Mouse (Mus musculus): Measurements from ENCODE around the gene Srd5a2. TPM values are rescaled to one million over a fixed set of nuclear protein-coding genes. Genes with fewer than 3 reads are reported as not detected.

The Srd5a2 gene
- total and polyA plus RNA-seq, 3 experiments: not detected

- TF ChIP-seq SIN3A (IDR thresholded peaks at IDR 0.05; ENCODE audit: low read length) (no peak), TBP (IDR thresholded peaks at IDR 0.05; ENCODE audit: low read depth, low read length) (no peak), MAZ (IDR thresholded peaks at IDR 0.05; ENCODE audit: low read depth, low read length) (no peak), CHD1 (IDR thresholded peaks at IDR 0.05; ENCODE audit: low read depth, low read length) (no peak), KAT2A (conservative IDR thresholded peaks at IDR 0.05; ENCODE audit: low read depth, low read length) (no peak), RAD21 (IDR thresholded peaks at IDR 0.05; ENCODE audit: low read depth, low read length) (no peak), ZNF384 (IDR thresholded peaks at IDR 0.05; ENCODE audit: low read depth, low read length) (no peak), ZKSCAN1 (IDR thresholded peaks at IDR 0.05; ENCODE audit: low read depth, low read length) (no peak), ETS1 (IDR thresholded peaks at IDR 0.05; ENCODE audit: low read depth, low read length) (no peak), POLR2AphosphoS2 (IDR thresholded peaks at IDR 0.05; ENCODE audit: low read length) (no peak), TCF12 (IDR thresholded peaks at IDR 0.05; ENCODE audit: low read depth, low read length) (no peak), GATA1 (IDR thresholded peaks at IDR 0.05; ENCODE audit: low read depth, low read length) (no peak), UBTF (IDR thresholded peaks at IDR 0.05; ENCODE audit: borderline replicate concordance, insufficient read depth, low read depth, low read length) (no peak), MXI1 (IDR thresholded peaks at IDR 0.05; ENCODE audit: low read depth, low read length) (no peak), MAX (IDR thresholded peaks at IDR 0.05; ENCODE audit: low read length) (no peak)
- Histone ChIP-seq H3K4me3 (ENCODE audit: control insufficient read depth in 1 of 2, insufficient read depth in 1 of 2, low read depth in 2 of 2, low read length in 2 of 2) (no peak overlapping the region), H3K27me3 (ENCODE audit: control insufficient read depth in 1 of 2, insufficient read depth in 2 of 2, low read length in 2 of 2) (peaks cover 0 to 2% of the 10 kb centered on the region in 2 experiments; a peak in 2 of 4 replicates), H3K9me3 (replicated peaks; ENCODE audit: insufficient read depth, low read length) (no peaks in the 10 kb centered on the region), H3K27ac (ENCODE audit: control insufficient read depth, low read depth, low read length) (no peak overlapping the region), H3K9ac (ENCODE audit: control insufficient read depth, low read depth, low read length, poor library complexity, severe bottlenecking) (no peak overlapping the region), H3K36me3 (ENCODE audit: control insufficient read depth in 1 of 2, insufficient read depth in 2 of 2, low read length in 2 of 2) (no peaks in the 10 kb centered on the region), H3K79me2 (ENCODE audit: control insufficient read depth, insufficient read depth, low read length, poor library complexity) (no peaks in the 10 kb centered on the region), H3K4me1 (ENCODE audit: control insufficient read depth in 1 of 2, insufficient read depth in 2 of 2, low read length in 2 of 2) (no peaks in the 10 kb centered on the region)
- no peak for DNase-seq (ENCODE audit: low read depth, low spot score)
These were observed 77.2 kb downstream of the Srd5a2 start for GRCm38 (mm10) chr17:73970361-73971027.

Other genes starting within 250 kb of the Srd5a2 start
- 29.1 and 38.7 TPM in 2 replicates for gene Ehd3, start 243.8 kb downstream of the Srd5a2 start, total RNA-seq (2012; rRNA removed)
- 10 to 100 TPM in 1 of 2 experiments, not detected in 1; 62.9 TPM for gene Ehd3, start 243.8 kb downstream of the Srd5a2 start, polyA plus RNA-seq (2012; ENCODE audit: insufficient read depth in 1 of 2, insufficient read length in 2 of 2, low read depth in 1 of 2, low replicate concordance in 2 of 2, missing spikeins in 1 of 2)
- 2.0 TPM in 2 replicates for gene Xdh, start 97.7 kb downstream of the Srd5a2 start, total RNA-seq (2012; rRNA removed)
- 10 to 100 TPM in 1 of 2 experiments, not detected in 1; 14.5 TPM for gene Xdh, start 97.7 kb downstream of the Srd5a2 start, polyA plus RNA-seq (2012; ENCODE audit: insufficient read depth in 1 of 2, insufficient read length in 2 of 2, low read depth in 1 of 2, low replicate concordance in 2 of 2, missing spikeins in 1 of 2)
- gene Memo1, start 247.6 kb upstream of the Srd5a2 start, total RNA-seq (2012; rRNA removed): 68.8 and 75.3 TPM in 2 replicates
- gene Memo1, start 247.6 kb upstream of the Srd5a2 start, polyA plus RNA-seq (2012; ENCODE audit: insufficient read depth in 1 of 2, insufficient read length in 2 of 2, low read depth in 1 of 2, low replicate concordance in 2 of 2, missing spikeins in 1 of 2): 10 to 100 TPM in 1 of 2 experiments, not detected in 1; 63.1 TPM